Mouse (Mus musculus): ENCODE results near the gene 9230112D13Rik. TPM values are rescaled to one million over a fixed set of nuclear protein-coding genes. Genes with fewer than 3 reads are reported as not detected.

9230112D13Rik gene
- total and polyA plus RNA-seq, 3 experiments = 1.6 to 1.9 (median 1.7) TPM

DNA sequence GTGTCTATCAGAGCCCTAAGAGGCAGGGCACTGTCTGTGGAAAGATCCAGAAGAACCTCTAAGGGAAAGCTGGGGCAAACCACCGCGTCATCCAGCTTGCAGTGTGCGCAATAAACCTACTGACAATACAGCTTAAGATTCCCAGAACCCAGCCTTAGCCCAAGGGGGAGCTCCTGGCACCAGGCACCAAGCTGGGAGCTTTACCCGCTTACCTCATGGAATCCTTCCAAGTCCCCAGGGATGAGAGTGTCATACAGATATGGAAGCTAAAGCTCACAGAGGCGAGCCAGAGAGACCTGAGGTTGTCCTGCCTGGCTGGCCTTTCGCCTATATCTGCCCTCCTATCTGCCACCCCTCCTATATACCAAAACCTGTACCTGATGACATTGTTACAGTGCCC lies 21.0 kb upstream of the 9230112D13Rik start:
- in situ Hi-C loops (cut with MboI; ENCODE audit: low pct_ligation_motif_present, low pct_unique_long_range_greater_than_20kb, low sequenced_read_pairs) = no loop called here
- H3K27me3 ChIP-seq (replicated peaks) = no peaks in the 10 kb centered on the region
- dilution Hi-C loops (cut with MboI; ENCODE audit: extremely low pct_ligation_motif_present, extremely low pct_unique_long_range_greater_than_20kb, low sequenced_read_pairs) = no loop called here

DNA sequence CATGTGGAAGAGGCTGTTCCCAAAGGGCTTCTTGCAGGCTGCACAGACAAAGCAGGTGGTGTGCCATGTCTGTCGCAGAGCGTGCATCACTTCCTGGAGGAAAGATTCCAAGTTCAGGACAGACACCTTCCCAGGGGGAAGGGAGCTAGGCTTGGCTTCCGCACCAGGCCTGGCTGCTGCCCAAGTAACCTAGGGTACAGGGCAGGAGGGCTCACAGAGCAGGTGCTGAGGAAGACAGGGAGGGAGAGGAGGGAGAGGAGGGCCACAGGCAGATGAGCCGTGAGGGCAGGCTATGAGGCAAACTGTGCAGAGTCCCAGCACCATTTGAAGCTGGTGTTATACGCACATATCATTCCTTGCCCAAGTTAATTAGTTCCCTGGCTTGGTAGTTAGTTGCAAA lies 19.3 kb upstream of the 9230112D13Rik start:
- in situ Hi-C loops (cut with MboI; ENCODE audit: low pct_ligation_motif_present, low pct_unique_long_range_greater_than_20kb, low sequenced_read_pairs) (no loop called here), dilution Hi-C loops (cut with MboI; ENCODE audit: extremely low pct_ligation_motif_present, extremely low pct_unique_long_range_greater_than_20kb, low sequenced_read_pairs) (no loop called here)
- Histone ChIP-seq H3K4me3 (replicated peaks in 1 of 3; ENCODE audit: low read depth in 2 of 3, low read length in 2 of 3, poor library complexity in 1 of 3) (no peak overlapping the region), H3K9ac (ENCODE audit: insufficient read depth, low read depth) (no peak overlapping the region), H3K9me3 (replicated peaks; ENCODE audit: low read length) (no peaks in the 10 kb centered on the region), H3K36me3 (replicated peaks in 1 of 2; ENCODE audit: control insufficient read depth in 1 of 2, insufficient read depth in 1 of 2, low read length in 1 of 2) (no peaks in the 10 kb centered on the region), H3K27ac (ENCODE audit: insufficient read depth, low read depth) (no peak overlapping the region), H3K4me2 (ENCODE audit: insufficient read depth, low read depth, poor library complexity, severe bottlenecking) (no peak overlapping the region), H3K4me1 (ENCODE audit: control insufficient read depth in 1 of 2, insufficient read depth in 2 of 2) (no peaks in the 10 kb centered on the region), H3K79me2 (replicated peaks; ENCODE audit: control insufficient read depth, extremely low read depth, insufficient read depth, poor library complexity, severe bottlenecking) (no peaks in the 10 kb centered on the region), H3K27me3 (replicated peaks) (no peaks in the 10 kb centered on the region)
- DNase-seq (ENCODE audit: extremely low read depth) = no peak
- no peak for TF ChIP-seq RAD21 (IDR thresholded peaks at IDR 0.05; ENCODE audit: low read depth, low read length)
- no peak for TF ChIP-seq ETS1 (conservative IDR thresholded peaks at IDR 0.05; ENCODE audit: low read depth, low read length)
- TF ChIP-seq JUN (IDR thresholded peaks at IDR 0.05; ENCODE audit: insufficient read depth, low read depth, low read length) = no peak
- no peak for TF ChIP-seq JUND (conservative IDR thresholded peaks at IDR 0.05; ENCODE audit: low read depth, low read length)
- TF ChIP-seq PAX5 (IDR thresholded peaks at IDR 0.05; ENCODE audit: low read length) = no peak
- no peak for TF ChIP-seq E2F4 (IDR thresholded peaks at IDR 0.05; ENCODE audit: insufficient replicate concordance, low read depth, low read length)
- TF ChIP-seq TCF12 (IDR thresholded peaks at IDR 0.05; ENCODE audit: low read depth, low read length) = no peak
- TF ChIP-seq POLR2AphosphoS2 (IDR thresholded peaks at IDR 0.05; ENCODE audit: low read depth, low read length) = no peak
- TF ChIP-seq IRF4 (IDR thresholded peaks at IDR 0.05; ENCODE audit: low read depth, low read length) = no peak
- TF ChIP-seq KAT2A (IDR thresholded peaks at IDR 0.05; ENCODE audit: insufficient replicate concordance, low read length) = no peak
- TF ChIP-seq USF1 (IDR thresholded peaks at IDR 0.05; ENCODE audit: low read depth, low read length) = no peak

More for the DNA sequence above, 21.0 kb upstream of the 9230112D13Rik start:
- no peak for DNase-seq (ENCODE audit: extremely low read depth)
- no peaks in the 10 kb centered on the region for H3K36me3 ChIP-seq (replicated peaks in 1 of 2; ENCODE audit: control insufficient read depth in 1 of 2, insufficient read depth in 1 of 2, low read length in 1 of 2)
- H3K27ac ChIP-seq (ENCODE audit: insufficient read depth, low read depth) = no peak overlapping the region
- H3K4me1 ChIP-seq (ENCODE audit: control insufficient read depth in 1 of 2, insufficient read depth in 2 of 2) = peaks cover 0 to 4% of the 10 kb centered on the region in 2 experiments; a peak in 1 of 4 replicates
- no peak overlapping the region for H3K4me2 ChIP-seq (ENCODE audit: insufficient read depth, low read depth, poor library complexity, severe bottlenecking)
- no peaks in the 10 kb centered on the region for H3K79me2 ChIP-seq (replicated peaks; ENCODE audit: control insufficient read depth, extremely low read depth, insufficient read depth, poor library complexity, severe bottlenecking)
- no peak overlapping the region for H3K4me3 ChIP-seq (replicated peaks in 1 of 3; ENCODE audit: low read depth in 2 of 3, low read length in 2 of 3, poor library complexity in 1 of 3)
- H3K9ac ChIP-seq (ENCODE audit: insufficient read depth, low read depth) = no peak overlapping the region
- TF ChIP-seq CTCF (conservative IDR thresholded peaks at IDR 0.05 in 1 of 2, IDR thresholded peaks at IDR 0.05 in 1 of 2; ENCODE audit: low read depth in 2 of 2, low read length in 2 of 2) (no peak), ZKSCAN1 (IDR thresholded peaks at IDR 0.05; ENCODE audit: borderline replicate concordance, low read depth, low read length) (no peak), BHLHE40 (IDR thresholded peaks at IDR 0.05; ENCODE audit: low read depth, low read length) (no peak), CHD2 (IDR thresholded peaks at IDR 0.05; ENCODE audit: low read length) (no peak), NRF1 (IDR thresholded peaks at IDR 0.05; ENCODE audit: low read depth, low read length) (no peak), POLR2AphosphoS2 (IDR thresholded peaks at IDR 0.05; ENCODE audit: low read depth, low read length) (no peak), USF2 (conservative IDR thresholded peaks at IDR 0.05; ENCODE audit: low read depth, low read length) (no peak), TCF12 (IDR thresholded peaks at IDR 0.05; ENCODE audit: low read depth, low read length) (no peak), RCOR1 (conservative IDR thresholded peaks at IDR 0.05; ENCODE audit: low read depth, low read length) (no peak), GABPA (IDR thresholded peaks at IDR 0.05; ENCODE audit: insufficient replicate concordance, low read depth, low read length) (no peak), HCFC1 (IDR thresholded peaks at IDR 0.05; ENCODE audit: low read depth, low read length) (no peak), JUND (conservative IDR thresholded peaks at IDR 0.05; ENCODE audit: low read depth, low read length) (no peak), PAX5 (IDR thresholded peaks at IDR 0.05; ENCODE audit: low read length) (no peak), SIN3A (IDR thresholded peaks at IDR 0.05; ENCODE audit: low read length) (no peak), ELF1 (IDR thresholded peaks at IDR 0.05; ENCODE audit: low read depth, low read length) (no peak)
- no peaks in the 10 kb centered on the region for H3K9me3 ChIP-seq (replicated peaks; ENCODE audit: low read length)
